Mouse (Mus musculus) forebrain, postnatal 0 days (tissue): ENCODE results near the gene Samm50. TPM values are rescaled to one million over a fixed set of nuclear protein-coding genes. Genes with fewer than 3 reads are reported as not detected.

Source experiments
- ATAC-seq: fragments of 200-750 bp; cut with Nextera tagmentation; 2 replicates; pipeline ENCODE4 v1.8.0; 2017; ENCODE audit warnings: mild to moderate bottlenecking, moderate library complexity
- DNase-seq: peaks from one replicate; pipeline ENCODE4 v3.0.0-alpha.2; 2015
- H3K27ac ChIP-seq: fragments of 300-500 bp; sonication (generic); 2 replicates; pipeline ENCODE4 v1.5.1; 2014; ENCODE audit warnings: low read depth, mild to moderate bottlenecking, antibody characterized with exemption, low read length, moderate library complexity, mixed read lengths
- H3K27me3 ChIP-seq: fragments of 300-500 bp; sonication (generic); 2 replicates; pipeline ENCODE4 v1.6.1; 2014; ENCODE audit warnings: mild to moderate bottlenecking, low read length, mixed read lengths; ENCODE audit not compliant: insufficient read depth
- H3K36me3 ChIP-seq: fragments of 300-500 bp; sonication (generic); 2 replicates; pipeline ENCODE4 v1.6.1; 2014; ENCODE audit warnings: mild to moderate bottlenecking, moderate library complexity; ENCODE audit not compliant: insufficient read depth
- H3K4me1 ChIP-seq: fragments of 300-500 bp; sonication (generic); 2 replicates; pipeline ENCODE4 v1.6.1; 2014; ENCODE audit warnings: antibody characterized with exemption; ENCODE audit not compliant: insufficient read depth
- H3K4me2 ChIP-seq: fragments of 300-500 bp; sonication (generic); 2 replicates; pipeline ENCODE4 v1.6.1; 2014; ENCODE audit warnings: low read depth, mild to moderate bottlenecking, moderate library complexity
- H3K4me3 ChIP-seq: fragments of 300-500 bp; sonication (generic); 2 replicates; pipeline ENCODE4 v1.5.1; 2014; ENCODE audit warnings: low read depth, low read length, mixed read lengths
- H3K9ac ChIP-seq: fragments of 300-500 bp; sonication (generic); 2 replicates; pipeline ENCODE4 v1.6.1; 2014; ENCODE audit warnings: mild to moderate bottlenecking
- H3K9me3 ChIP-seq: fragments of 300-500 bp; sonication (generic); 2 replicates; pipeline ENCODE4 v1.6.1; 2016; ENCODE audit warnings: low read length
- CTCF ChIP-seq: sonication (generic); IDR thresholded peaks from 2 replicates; pipeline ENCODE4 v1.5.1; 2016; ENCODE audit warnings: antibody characterized with exemption, control low read depth, low read depth
- WGBS: fragments of 180-500 bp; shearing (Covaris S2); extraction: QIAGEN DNeasy Blood & Tissue Kit; methylation state at CpG from one replicate; pipeline ENCODE4 v1.1.7; 2014; 5-methylcytosine and 5-hydroxymethylcytosine counted together
- polyA plus RNA-seq: library from polyadenylated mRNA; unstranded; fragments of >200 nt; fragmentation: Nextera tagmentation; extraction: Ambion mirVana; gene quantifications from 2 replicates; pipeline ENCODE4 v1.2.1, GENCODE M21; 2015
- total RNA-seq: library from RNA; depleted of rRNA; stranded (reverse); fragments of >200 nt; gene quantifications from 2 replicates; pipeline ENCODE4 v1.2.3, GENCODE M21; 2014

Gene Samm50
- total and polyA plus RNA-seq, 2 experiments from 2014 or later: 36.6 to 88.3 TPM

GRCm38 (mm10) chr15:84215273-84215672 is 23.2 kb downstream of the Samm50 start:
- TF ChIP-seq CTCF: no peak
- Histone ChIP-seq H3K4me3 (no peak overlapping the region), H3K9ac (no peak overlapping the region), H3K36me3 (peaks cover 26% of the 10 kb centered on the region), H3K4me1 (peaks cover 11% of the 10 kb centered on the region; the same call in 1 of the 2 replicates), H3K27ac (no peak overlapping the region), H3K9me3 (no peaks in the 10 kb centered on the region), H3K27me3 (no peaks in the 10 kb centered on the region), H3K4me2 (no peak overlapping the region)
- no peak for DNase-seq
- no peak for ATAC-seq
- WGBS: 82% methylated on average over 2 of the region's 2 CpGs

GRCm38 (mm10) chr15:84216026-84216425 is 24.0 kb downstream of the Samm50 start:
- Histone ChIP-seq H3K27ac (no peak overlapping the region), H3K9ac (no peak overlapping the region), H3K9me3 (no peaks in the 10 kb centered on the region), H3K4me3 (no peak overlapping the region), H3K36me3 (peaks cover 19% of the 10 kb centered on the region), H3K27me3 (no peaks in the 10 kb centered on the region), H3K4me1 (peaks cover 11% of the 10 kb centered on the region; the same call in 1 of the 2 replicates), H3K4me2 (no peak overlapping the region)
- DNase-seq (no peak), ATAC-seq (no peak)
- no peak for TF ChIP-seq CTCF

- Histone ChIP-seq H3K4me2 (no peak overlapping the region), H3K4me1 (peaks cover 11% of the 10 kb centered on the region; the same call in 1 of the 2 replicates), H3K9me3 (no peaks in the 10 kb centered on the region), H3K4me3 (no peak overlapping the region), H3K9ac (no peak overlapping the region), H3K36me3 (peaks cover 14% of the 10 kb centered on the region), H3K27ac (peak overlapping the region; percentile 15; the same call in 1 of the 2 replicates), H3K27me3 (no peaks in the 10 kb centered on the region)
- ATAC-seq: no peak
- 48% methylated on average over 7 of the region's 7 CpGs for WGBS
- no peak for DNase-seq
- TF ChIP-seq CTCF: no peak
Observed at GRCm38 (mm10) chr15:84216461-84217084, 24.5 kb downstream of the Samm50 start.

GRCm38 (mm10) chr15:84217969-84218782 is 26.1 kb downstream of the Samm50 start:
- ATAC-seq (peak; percentile 12; the same call in 1 of the 2 replicates), DNase-seq (peak; percentile 42)
- TF ChIP-seq CTCF: no peak
- Histone ChIP-seq H3K4me3 (no peak overlapping the region), H3K27ac (no peak overlapping the region), H3K4me2 (no peak overlapping the region), H3K27me3 (no peaks in the 10 kb centered on the region), H3K36me3 (peaks cover 9% of the 10 kb centered on the region; the same call in 1 of the 2 replicates), H3K4me1 (peaks cover 11% of the 10 kb centered on the region; the same call in 1 of the 2 replicates), H3K9ac (no peak overlapping the region), H3K9me3 (no peaks in the 10 kb centered on the region)
- 28% methylated on average over 23 of the region's 23 CpGs for WGBS

- Histone ChIP-seq H3K27me3 (no peaks in the 10 kb centered on the region), H3K36me3 (peaks cover 9% of the 10 kb centered on the region; the same call in 1 of the 2 replicates), H3K27ac (no peak overlapping the region), H3K9ac (no peak overlapping the region), H3K4me2 (no peak overlapping the region), H3K4me1 (peaks cover 11% of the 10 kb centered on the region; the same call in 1 of the 2 replicates), H3K4me3 (no peak overlapping the region), H3K9me3 (no peaks in the 10 kb centered on the region)
- DNase-seq: no peak
- 39% methylated on average over 9 of the region's 9 CpGs for WGBS
- ATAC-seq: no peak
- no peak for TF ChIP-seq CTCF
Observed at GRCm38 (mm10) chr15:84218783-84219271, 26.8 kb downstream of the Samm50 start.

DNA sequence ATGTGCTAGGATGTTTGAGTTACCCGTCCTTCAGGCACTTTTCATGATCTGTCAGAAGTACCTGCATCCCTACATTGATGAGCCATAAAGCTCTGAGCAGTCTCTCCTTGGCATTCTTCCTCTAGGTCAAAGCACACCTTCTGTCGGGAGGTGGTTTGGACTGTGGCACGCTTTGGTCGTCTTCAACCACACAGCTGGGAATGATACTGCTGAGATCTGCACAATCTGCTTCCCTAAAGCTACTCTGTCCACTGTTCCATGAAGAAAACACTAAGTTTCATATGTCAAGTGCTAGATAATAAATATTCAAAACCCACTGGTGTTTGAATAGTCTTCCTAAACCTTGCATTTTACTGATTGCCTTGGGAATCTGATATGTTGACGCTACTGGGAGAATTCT is 29.5 kb downstream of the Samm50 start:
- no peak for TF ChIP-seq CTCF
- DNase-seq (no peak), ATAC-seq (no peak)
- H3K4me2 ChIP-seq: no peak overlapping the region
- no peaks in the 10 kb centered on the region for H3K9me3 ChIP-seq
- H3K27me3 ChIP-seq: no peaks in the 10 kb centered on the region
- no peaks in the 10 kb centered on the region for H3K36me3 ChIP-seq
- peaks cover 17% of the 10 kb centered on the region for H3K4me1 ChIP-seq
- no peak overlapping the region for H3K9ac ChIP-seq
- 54% methylated on average over 5 of the region's 5 CpGs for WGBS
- H3K27ac ChIP-seq: no peak overlapping the region
- H3K4me3 ChIP-seq: no peak overlapping the region

- no peaks in the 10 kb centered on the region for H3K9me3 ChIP-seq
- ATAC-seq: 0 out of 2 replicates have a peak, but pooled peaks have one; percentile 28
- TF ChIP-seq CTCF: peak; percentile 58
- no peak overlapping the region for H3K4me2 ChIP-seq
- DNase-seq: peak; percentile 43
- no peak overlapping the region for H3K4me3 ChIP-seq
- no peak overlapping the region for H3K9ac ChIP-seq
- H3K4me1 ChIP-seq: peaks cover 15% of the 10 kb centered on the region; the same call in 1 of the 2 replicates
- no peak overlapping the region for H3K27ac ChIP-seq
- no peaks in the 10 kb centered on the region for H3K27me3 ChIP-seq
- H3K36me3 ChIP-seq: no peaks in the 10 kb centered on the region
- WGBS: 29% methylated on average over 6 of the region's 6 CpGs
Observed at GRCm38 (mm10) chr15:84223423-84223822, 31.4 kb downstream of the Samm50 start.
